Mouse (Mus musculus): ENCODE measurements around the gene Slc41a3. TPM values are rescaled to one million over a fixed set of nuclear protein-coding genes. Genes with fewer than 3 reads are reported as not detected.

Slc41a3 gene
- total and polyA plus RNA-seq, 3 experiments = 0.10 to 0.59 (median 0.15) TPM

- no peak for TF ChIP-seq E2F4 (IDR thresholded peaks at IDR 0.05; ENCODE audit: insufficient replicate concordance, low read depth, low read length)
- TF ChIP-seq RAD21 (IDR thresholded peaks at IDR 0.05; ENCODE audit: low read depth, low read length) = no peak
- no peak for TF ChIP-seq NRF1 (IDR thresholded peaks at IDR 0.05; ENCODE audit: low read depth, low read length)
- TF ChIP-seq USF2 (conservative IDR thresholded peaks at IDR 0.05; ENCODE audit: low read depth, low read length) = no peak
- no peak for TF ChIP-seq TCF12 (IDR thresholded peaks at IDR 0.05; ENCODE audit: low read depth, low read length)
- TF ChIP-seq MAZ (IDR thresholded peaks at IDR 0.05; ENCODE audit: low read depth, low read length) = no peak
- no peak for TF ChIP-seq CTCF (conservative IDR thresholded peaks at IDR 0.05 in 1 of 2, IDR thresholded peaks at IDR 0.05 in 1 of 2; ENCODE audit: low read depth in 2 of 2, low read length in 2 of 2)
- TF ChIP-seq MYC (IDR thresholded peaks at IDR 0.05; ENCODE audit: low read depth, low read length) = no peak
- Histone ChIP-seq H3K4me2 (ENCODE audit: insufficient read depth, low read depth, poor library complexity, severe bottlenecking) (no peak overlapping the region), H3K79me2 (replicated peaks; ENCODE audit: control insufficient read depth, extremely low read depth, insufficient read depth, poor library complexity, severe bottlenecking) (no peaks in the 10 kb centered on the region), H3K9ac (ENCODE audit: insufficient read depth, low read depth) (no peak overlapping the region), H3K4me3 (replicated peaks in 1 of 3; ENCODE audit: low read depth in 2 of 3, low read length in 2 of 3, poor library complexity in 1 of 3) (no peak overlapping the region), H3K9me3 (replicated peaks; ENCODE audit: low read length) (no peaks in the 10 kb centered on the region), H3K4me1 (ENCODE audit: control insufficient read depth in 1 of 2, insufficient read depth in 2 of 2) (0 out of 4 replicates have a peak, but pooled peaks cover 0 to 4% of the 10 kb centered on the region in 2 experiments), H3K27me3 (replicated peaks) (peaks cover 71% of the 10 kb centered on the region), H3K27ac (ENCODE audit: insufficient read depth, low read depth) (no peak overlapping the region), H3K36me3 (replicated peaks in 1 of 2; ENCODE audit: control insufficient read depth in 1 of 2, insufficient read depth in 1 of 2, low read length in 1 of 2) (no peaks in the 10 kb centered on the region)
- in situ Hi-C loops (cut with MboI; ENCODE audit: low pct_ligation_motif_present, low pct_unique_long_range_greater_than_20kb, low sequenced_read_pairs) = no loop called here
- DNase-seq (ENCODE audit: extremely low read depth) = no peak
- dilution Hi-C loops (cut with MboI; ENCODE audit: extremely low pct_ligation_motif_present, extremely low pct_unique_long_range_greater_than_20kb, low sequenced_read_pairs) = no loop called here
Observed at GRCm38 (mm10) chr6:90622758-90623455, 18.4 kb downstream of the Slc41a3 start.

- Histone ChIP-seq H3K79me2 (replicated peaks; ENCODE audit: control insufficient read depth, extremely low read depth, insufficient read depth, poor library complexity, severe bottlenecking) (no peaks in the 10 kb centered on the region), H3K27me3 (replicated peaks) (peaks cover 66% of the 10 kb centered on the region), H3K4me3 (replicated peaks in 1 of 3; ENCODE audit: low read depth in 2 of 3, low read length in 2 of 3, poor library complexity in 1 of 3) (no peak overlapping the region), H3K9me3 (replicated peaks; ENCODE audit: low read length) (no peaks in the 10 kb centered on the region), H3K27ac (ENCODE audit: insufficient read depth, low read depth) (no peak overlapping the region), H3K9ac (ENCODE audit: insufficient read depth, low read depth) (no peak overlapping the region), H3K36me3 (replicated peaks in 1 of 2; ENCODE audit: control insufficient read depth in 1 of 2, insufficient read depth in 1 of 2, low read length in 1 of 2) (no peaks in the 10 kb centered on the region), H3K4me2 (ENCODE audit: insufficient read depth, low read depth, poor library complexity, severe bottlenecking) (no peak overlapping the region), H3K4me1 (ENCODE audit: control insufficient read depth in 1 of 2, insufficient read depth in 2 of 2) (0 out of 4 replicates have a peak, but pooled peaks cover 0 to 4% of the 10 kb centered on the region in 2 experiments)
- TF ChIP-seq JUND (conservative IDR thresholded peaks at IDR 0.05; ENCODE audit: low read depth, low read length) = no peak
- no peak for TF ChIP-seq SIN3A (IDR thresholded peaks at IDR 0.05; ENCODE audit: low read length)
- TF ChIP-seq GABPA (IDR thresholded peaks at IDR 0.05; ENCODE audit: insufficient replicate concordance, low read depth, low read length) = no peak
- no peak for TF ChIP-seq MAZ (IDR thresholded peaks at IDR 0.05; ENCODE audit: low read depth, low read length)
- TF ChIP-seq RAD21 (IDR thresholded peaks at IDR 0.05; ENCODE audit: low read depth, low read length) = no peak
- TF ChIP-seq NRF1 (IDR thresholded peaks at IDR 0.05; ENCODE audit: low read depth, low read length) = no peak
- TF ChIP-seq POLR2A (IDR thresholded peaks at IDR 0.05; ENCODE audit: low read depth, low read length) = no peak
- TF ChIP-seq ZMIZ1 (IDR thresholded peaks at IDR 0.05; ENCODE audit: low read depth, low read length) = no peak
- TF ChIP-seq UBTF (IDR thresholded peaks at IDR 0.05; ENCODE audit: low read depth, low read length) = no peak
- TF ChIP-seq TCF12 (IDR thresholded peaks at IDR 0.05; ENCODE audit: low read depth, low read length) = no peak
- TF ChIP-seq ELF1 (IDR thresholded peaks at IDR 0.05; ENCODE audit: low read depth, low read length) = no peak
- no peak for DNase-seq (ENCODE audit: extremely low read depth)
- in situ Hi-C loops (cut with MboI; ENCODE audit: low pct_ligation_motif_present, low pct_unique_long_range_greater_than_20kb, low sequenced_read_pairs) (no loop called here), dilution Hi-C loops (cut with MboI; ENCODE audit: extremely low pct_ligation_motif_present, extremely low pct_unique_long_range_greater_than_20kb, low sequenced_read_pairs) (no loop called here)
Observed at GRCm38 (mm10) chr6:90623456-90623836, 18.9 kb downstream of the Slc41a3 start.

Data from CH12.LX (cell line).